Mouse (Mus musculus): ENCODE measurements around the gene Ubac1. TPM values are rescaled to one million over a fixed set of nuclear protein-coding genes. Genes with fewer than 3 reads are reported as not detected.

Gene Ubac1
- polyA plus RNA-seq, 1 experiment from 2014 or later = 82.3 TPM

GRCm38 (mm10) chr2:26034344-26035050, 12.9 kb upstream of the Ubac1 start:
- no peak overlapping the region for H3K9ac ChIP-seq (ENCODE audit: low read depth, low read length)
- H3K9me3 ChIP-seq (replicated peaks; ENCODE audit: low read length) = no peaks in the 10 kb centered on the region
- ATAC-seq (replicated peaks; ENCODE audit: low FRiP score, low read depth) = no peak
- no peaks in the 10 kb centered on the region for H3K27me3 ChIP-seq (ENCODE audit: insufficient read depth, low read length)
- 0 out of 2 replicates have a peak overlapping the region, but pooled peaks have one; percentile 19 for H3K27ac ChIP-seq
- TF ChIP-seq CTCF (IDR thresholded peaks at IDR 0.05; ENCODE audit: low read depth) = no peak
- no peak overlapping the region for H3K4me2 ChIP-seq (ENCODE audit: low read length)
- no peak for DNase-seq (ENCODE audit: low spot score)
- no peak overlapping the region for H3K4me3 ChIP-seq (replicated peaks; ENCODE audit: low read depth, low read length)
- no peaks in the 10 kb centered on the region for H3K4me1 ChIP-seq (replicated peaks; ENCODE audit: insufficient read depth, low read length)
- WGBS = 63% methylated on average over 15 of the region's 15 CpGs
- H3K36me3 ChIP-seq (ENCODE audit: insufficient read depth, low read length) = no peaks in the 10 kb centered on the region

- H3K27ac ChIP-seq = no peak overlapping the region
- no peak overlapping the region for H3K4me2 ChIP-seq (ENCODE audit: low read length)
- WGBS = 43% methylated on average over 3 of the region's 3 CpGs
- DNase-seq (ENCODE audit: low spot score) (peak; percentile 27), ATAC-seq (replicated peaks; ENCODE audit: low FRiP score, low read depth) (0 out of 2 replicates have a peak, but pooled peaks have one; percentile 37)
- TF ChIP-seq CTCF (IDR thresholded peaks at IDR 0.05; ENCODE audit: low read depth) = peak; percentile 68
- H3K4me3 ChIP-seq (replicated peaks; ENCODE audit: low read depth, low read length) = no peak overlapping the region
- H3K9ac ChIP-seq (ENCODE audit: low read depth, low read length) = no peak overlapping the region
- H3K4me1 ChIP-seq (replicated peaks; ENCODE audit: insufficient read depth, low read length) = no peaks in the 10 kb centered on the region
- H3K36me3 ChIP-seq (ENCODE audit: insufficient read depth, low read length) = no peaks in the 10 kb centered on the region
- no peaks in the 10 kb centered on the region for H3K9me3 ChIP-seq (replicated peaks; ENCODE audit: low read length)
- no peaks in the 10 kb centered on the region for H3K27me3 ChIP-seq (ENCODE audit: insufficient read depth, low read length)
These were observed 8.7 kb upstream of the Ubac1 start for GRCm38 (mm10) chr2:26030288-26030687.

GRCm38 (mm10) chr2:26024138-26025075, 2.9 kb upstream of the Ubac1 start:
- H3K9ac ChIP-seq (ENCODE audit: low read depth, low read length) = no peak overlapping the region
- no peaks in the 10 kb centered on the region for H3K4me1 ChIP-seq (replicated peaks; ENCODE audit: insufficient read depth, low read length)
- no peaks in the 10 kb centered on the region for H3K27me3 ChIP-seq (ENCODE audit: insufficient read depth, low read length)
- DNase-seq (ENCODE audit: low spot score) (peak; percentile 72), ATAC-seq (replicated peaks; ENCODE audit: low FRiP score, low read depth) (no peak)
- TF ChIP-seq CTCF (IDR thresholded peaks at IDR 0.05; ENCODE audit: low read depth) = peak; percentile 94
- no peak overlapping the region for H3K27ac ChIP-seq
- no peak overlapping the region for H3K4me3 ChIP-seq (replicated peaks; ENCODE audit: low read depth, low read length)
- H3K36me3 ChIP-seq (ENCODE audit: insufficient read depth, low read length) = no peaks in the 10 kb centered on the region
- no peaks in the 10 kb centered on the region for H3K9me3 ChIP-seq (replicated peaks; ENCODE audit: low read length)
- H3K4me2 ChIP-seq (ENCODE audit: low read length) = no peak overlapping the region
- WGBS = 34% methylated on average over 4 of the region's 4 CpGs

- Histone ChIP-seq H3K4me2 (ENCODE audit: low read length) (no peak overlapping the region), H3K4me3 (replicated peaks; ENCODE audit: low read depth, low read length) (no peak overlapping the region), H3K27ac (no peak overlapping the region), H3K9ac (ENCODE audit: low read depth, low read length) (no peak overlapping the region), H3K9me3 (replicated peaks; ENCODE audit: low read length) (no peaks in the 10 kb centered on the region), H3K27me3 (ENCODE audit: insufficient read depth, low read length) (no peaks in the 10 kb centered on the region), H3K36me3 (ENCODE audit: insufficient read depth, low read length) (no peaks in the 10 kb centered on the region; the same call in 1 of the 2 replicates), H3K4me1 (replicated peaks; ENCODE audit: insufficient read depth, low read length) (no peaks in the 10 kb centered on the region; the same call in 1 of the 2 replicates)
- no peak for DNase-seq (ENCODE audit: low spot score)
- no peak for TF ChIP-seq CTCF (IDR thresholded peaks at IDR 0.05; ENCODE audit: low read depth)
- no peak for ATAC-seq (replicated peaks; ENCODE audit: low FRiP score, low read depth)
- WGBS = 86% methylated on average over 1 of the region's 1 CpGs
These were observed 1.1 kb upstream of the Ubac1 start for GRCm38 (mm10) chr2:26022626-26023025.

- Histone ChIP-seq H3K4me1 (replicated peaks; ENCODE audit: insufficient read depth, low read length) (no peaks in the 10 kb centered on the region; the same call in 1 of the 2 replicates), H3K27ac (0 out of 2 replicates have a peak overlapping the region, but pooled peaks have one; percentile 87), H3K4me2 (ENCODE audit: low read length) (peak overlapping the region; percentile 88; the same call in 1 of the 2 replicates), H3K9me3 (replicated peaks; ENCODE audit: low read length) (no peaks in the 10 kb centered on the region), H3K27me3 (ENCODE audit: insufficient read depth, low read length) (no peaks in the 10 kb centered on the region), H3K36me3 (ENCODE audit: insufficient read depth, low read length) (no peaks in the 10 kb centered on the region; the same call in 1 of the 2 replicates), H3K4me3 (replicated peaks; ENCODE audit: low read depth, low read length) (no peak overlapping the region), H3K9ac (ENCODE audit: low read depth, low read length) (no peak overlapping the region)
- DNase-seq (ENCODE audit: low spot score) (no peak), ATAC-seq (replicated peaks; ENCODE audit: low FRiP score, low read depth) (no peak)
- TF ChIP-seq CTCF (IDR thresholded peaks at IDR 0.05; ENCODE audit: low read depth) = no peak
- 78% methylated on average over 8 of the region's 8 CpGs for whole genome bisulfite sequencing
These were observed 665 bp upstream of the Ubac1 start for GRCm38 (mm10) chr2:26022258-26022565.

Data from kidney, postnatal 0 days (tissue).